Mouse (Mus musculus): ENCODE measurements around the gene 4933427I04Rik.

DNA sequence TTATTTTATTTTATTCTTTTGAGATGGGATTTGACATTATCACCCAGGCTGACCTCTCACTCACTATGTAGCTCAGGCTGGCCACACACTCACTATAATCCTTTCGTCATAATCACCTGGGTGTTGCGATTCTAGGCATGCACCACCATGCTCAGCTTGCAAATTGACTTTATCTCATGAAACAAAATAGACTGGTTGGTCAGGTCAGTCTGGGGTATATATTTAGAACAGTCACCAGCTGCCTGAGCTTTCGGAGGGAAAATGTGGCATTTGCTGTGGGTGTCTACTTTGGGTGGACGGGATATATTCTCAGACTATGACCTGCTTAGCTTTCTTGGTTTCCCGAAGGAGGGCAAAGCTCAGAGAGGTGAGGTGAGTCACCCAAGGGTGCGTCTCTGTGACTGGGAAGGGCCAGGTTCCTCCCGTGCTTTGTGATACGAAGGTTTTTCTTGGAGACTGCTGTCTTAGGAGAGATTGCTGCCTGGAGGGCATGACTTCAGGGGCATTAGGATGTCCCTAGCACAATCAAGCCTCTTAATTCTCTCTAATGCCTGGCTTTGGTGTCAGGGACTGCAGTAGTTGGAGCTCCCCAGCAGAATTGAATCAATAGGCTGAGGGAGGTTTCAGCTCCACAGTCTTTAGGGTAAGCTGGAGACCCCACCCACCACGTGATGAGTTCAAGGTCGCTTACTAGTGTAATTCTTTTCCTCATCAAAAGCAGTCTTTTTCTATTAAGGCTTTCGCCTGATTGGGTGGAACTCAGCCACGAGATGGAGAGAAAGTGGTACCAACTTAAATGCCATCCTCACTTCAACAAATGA lies 48.8 kb upstream of the 4933427I04Rik start:
- no peak for TF ChIP-seq NELFE (IDR thresholded peaks at IDR 0.05; ENCODE audit: low read depth, low read length)
- no peak for TF ChIP-seq ZMIZ1 (IDR thresholded peaks at IDR 0.05; ENCODE audit: low read depth, low read length)
- no peak for TF ChIP-seq MAX (IDR thresholded peaks at IDR 0.05; ENCODE audit: low read length)
- no peak for TF ChIP-seq CTCF (conservative IDR thresholded peaks at IDR 0.05 in 1 of 2, IDR thresholded peaks at IDR 0.05 in 1 of 2; ENCODE audit: low read depth in 2 of 2, low read length in 2 of 2)
- no peak for TF ChIP-seq MAZ (IDR thresholded peaks at IDR 0.05; ENCODE audit: low read depth, low read length)
- TF ChIP-seq ZKSCAN1 (IDR thresholded peaks at IDR 0.05; ENCODE audit: borderline replicate concordance, low read depth, low read length): no peak
